Mouse (Mus musculus) lung, postnatal 0 days (tissue): ENCODE measurements around the gene Dhx9.

ENCODE experiments used
- CTCF ChIP-seq: IDR thresholded peaks from 2 replicates; pipeline ENCODE4 v1.5.1; 2016; ENCODE audit warnings: antibody characterized with exemption, mild to moderate bottlenecking
- EP300 ChIP-seq: IDR thresholded peaks from 2 replicates; pipeline ENCODE4 v1.6.1; 2016; ENCODE audit warnings: antibody characterized with exemption, mild to moderate bottlenecking, control low read depth

- no peak for TF ChIP-seq CTCF
- no peak for TF ChIP-seq EP300
Measured at GRCm38 (mm10) chr1:153446120-153446831, 41.2 kb downstream of the Dhx9 start.
